Mouse (Mus musculus) B cell, adult 62 days (primary cell): ENCODE results near the gene Scamp3. TPM values are rescaled to one million over a fixed set of nuclear protein-coding genes. Genes with fewer than 3 reads are reported as not detected.

Source experiments
- total RNA-seq: library from RNA; stranded (reverse); gene quantifications from 4 replicates; pipeline ENCODE4 v1.2.4, GENCODE M21; 2023

Gene Scamp3
- 109 to 121 TPM (median 115 TPM) in 4 replicates for total RNA-seq

DNA sequence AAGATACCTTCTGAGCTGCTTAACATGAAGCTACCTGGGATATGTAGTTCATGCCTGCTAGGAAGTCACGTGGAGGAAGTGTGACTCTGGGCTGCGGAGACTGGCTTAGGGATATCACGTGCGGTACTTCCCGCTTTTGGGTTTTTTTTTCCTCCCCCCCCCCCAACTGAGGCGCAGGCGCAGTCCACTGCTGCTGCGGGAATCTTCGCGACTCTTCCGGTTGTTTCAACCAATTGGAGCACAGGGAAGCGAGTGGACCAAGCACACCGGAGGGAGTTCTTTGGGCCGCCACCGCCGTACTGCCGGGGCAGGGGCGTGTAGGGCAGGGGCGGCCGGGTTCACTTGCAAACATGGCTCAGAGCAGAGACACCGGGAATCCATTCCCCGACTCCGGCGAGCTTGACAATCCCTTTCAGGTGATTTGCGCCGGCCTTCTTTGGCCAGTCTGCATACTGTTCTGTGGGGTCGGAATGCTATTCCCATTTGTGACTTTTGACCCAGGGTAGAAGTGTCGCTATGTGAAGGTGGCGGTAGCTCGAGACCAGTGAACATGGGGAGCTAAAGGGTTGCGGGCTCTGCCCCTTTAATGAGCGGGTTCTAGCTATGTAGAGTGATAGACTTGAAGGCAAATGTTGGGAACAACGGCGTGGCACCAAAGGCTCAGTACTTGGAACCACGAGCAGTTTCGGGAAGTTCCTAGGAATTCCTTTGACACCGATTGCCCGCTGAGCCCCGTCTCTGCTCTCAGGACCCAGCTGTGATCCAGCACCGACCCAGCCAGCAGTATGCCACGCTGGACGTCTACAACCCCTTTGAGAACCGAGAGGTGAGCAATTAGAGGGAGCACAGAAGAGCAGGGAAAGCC lies at the start of gene Scamp3:
Gene Scamp3 (plus strand): TSS at position 232 of the 865 bp plus-strand sequence.

DNA sequence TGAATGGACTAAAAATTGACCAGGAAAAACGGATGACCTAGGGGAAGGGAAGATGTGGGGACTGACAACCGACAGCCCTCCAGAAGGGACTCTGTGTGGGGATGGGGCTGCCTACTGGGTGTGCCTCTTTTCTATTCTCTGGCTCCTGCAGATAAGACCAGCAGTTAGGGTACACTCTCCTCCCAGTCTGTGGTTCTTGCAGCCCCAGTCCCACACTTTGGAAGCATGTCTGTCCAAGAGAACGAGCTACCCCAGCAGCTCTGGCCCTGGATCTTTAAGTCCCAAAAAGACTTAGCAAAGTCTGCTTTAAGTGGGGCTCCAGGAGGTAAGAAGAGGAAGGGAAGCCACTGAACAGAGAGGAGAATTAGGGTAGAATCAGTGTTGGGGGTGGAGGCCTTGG lies 41.3 kb upstream of the Scamp3 start, which contains the start of gene Pklr:
Gene Pklr (plus strand): TSS at position 185 of the 400 bp plus-strand sequence.

DNA sequence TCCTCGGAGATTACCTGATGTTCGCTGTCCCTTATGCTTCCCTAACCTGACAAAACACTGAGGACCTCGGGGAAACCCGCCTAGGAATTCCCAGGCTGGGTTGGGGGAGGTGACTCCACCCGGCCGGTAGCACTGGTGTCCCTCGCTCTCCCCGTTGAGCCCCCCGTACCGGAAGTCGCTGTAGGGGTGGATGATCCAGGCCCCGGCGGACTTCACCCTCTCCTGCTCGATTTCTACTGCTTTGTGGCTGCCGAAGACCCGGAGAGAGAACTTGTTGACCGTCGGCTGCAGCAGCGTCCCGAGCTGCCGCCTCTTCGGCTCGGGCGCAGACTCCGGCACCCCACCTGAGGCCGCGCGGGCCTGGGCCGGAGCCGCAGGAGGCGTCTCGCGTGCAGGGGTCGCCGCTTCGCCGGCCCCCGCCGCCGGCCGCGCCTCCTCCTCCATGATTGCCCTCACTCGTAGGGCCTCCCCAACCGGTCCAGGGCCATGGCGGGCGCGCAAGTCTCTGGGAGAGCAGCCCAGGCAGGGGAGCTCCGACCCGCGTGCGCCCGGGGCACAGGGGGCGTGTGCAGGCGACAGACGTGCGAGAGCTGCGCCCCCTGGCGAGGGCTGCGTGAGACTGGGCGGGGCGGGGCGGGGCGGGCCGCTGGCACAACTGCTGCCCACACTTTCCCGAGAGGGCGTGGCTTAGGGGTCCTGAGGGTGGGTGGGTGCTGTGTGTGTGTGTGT lies 17.5 kb upstream of the Scamp3 start, which contains the start of gene Hcn3:
Gene Hcn3 (minus strand): TSS at position 581 of the 729 bp plus-strand sequence.

DNA sequence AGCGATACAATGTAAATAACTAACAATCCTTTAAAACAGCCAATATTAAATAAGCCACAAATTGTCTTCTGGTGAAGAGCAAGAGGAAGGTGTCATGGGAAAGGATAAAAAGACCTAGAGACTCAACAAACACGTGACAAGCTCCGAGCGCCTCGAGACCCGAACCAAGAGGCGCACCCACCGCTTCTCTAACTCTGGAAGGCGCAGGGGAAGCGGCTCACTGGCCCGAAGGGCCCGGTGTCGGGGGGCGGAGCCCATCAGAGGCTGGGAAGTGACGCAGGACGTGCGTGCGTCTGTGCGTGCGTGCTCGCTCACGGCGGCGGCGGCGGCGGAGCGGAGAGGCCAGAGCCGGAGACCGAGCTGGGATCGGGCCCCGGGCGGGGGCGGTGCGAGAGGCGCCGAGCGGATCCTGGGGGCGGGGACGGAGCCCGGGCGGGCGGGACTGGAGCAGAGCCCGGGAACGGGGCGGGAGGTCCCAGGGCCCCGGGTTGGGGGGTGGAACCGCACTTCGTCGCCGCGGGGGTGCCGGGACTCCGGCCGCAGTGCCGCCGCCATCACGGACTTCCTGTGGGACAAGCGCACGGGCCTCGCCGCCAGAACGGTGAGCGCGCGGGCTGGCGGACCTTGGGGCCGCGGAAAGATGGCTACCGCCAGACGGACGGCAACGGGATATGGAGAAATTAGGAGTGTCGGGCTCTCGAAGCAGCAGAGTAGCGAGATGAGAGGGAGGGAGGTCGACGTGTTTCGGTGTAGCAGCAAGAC lies 12.6 kb upstream of the Scamp3 start, which contains the start of gene Clk2:
Gene Clk2 (plus strand): TSS at position 290 of the 762 bp plus-strand sequence.

DNA sequence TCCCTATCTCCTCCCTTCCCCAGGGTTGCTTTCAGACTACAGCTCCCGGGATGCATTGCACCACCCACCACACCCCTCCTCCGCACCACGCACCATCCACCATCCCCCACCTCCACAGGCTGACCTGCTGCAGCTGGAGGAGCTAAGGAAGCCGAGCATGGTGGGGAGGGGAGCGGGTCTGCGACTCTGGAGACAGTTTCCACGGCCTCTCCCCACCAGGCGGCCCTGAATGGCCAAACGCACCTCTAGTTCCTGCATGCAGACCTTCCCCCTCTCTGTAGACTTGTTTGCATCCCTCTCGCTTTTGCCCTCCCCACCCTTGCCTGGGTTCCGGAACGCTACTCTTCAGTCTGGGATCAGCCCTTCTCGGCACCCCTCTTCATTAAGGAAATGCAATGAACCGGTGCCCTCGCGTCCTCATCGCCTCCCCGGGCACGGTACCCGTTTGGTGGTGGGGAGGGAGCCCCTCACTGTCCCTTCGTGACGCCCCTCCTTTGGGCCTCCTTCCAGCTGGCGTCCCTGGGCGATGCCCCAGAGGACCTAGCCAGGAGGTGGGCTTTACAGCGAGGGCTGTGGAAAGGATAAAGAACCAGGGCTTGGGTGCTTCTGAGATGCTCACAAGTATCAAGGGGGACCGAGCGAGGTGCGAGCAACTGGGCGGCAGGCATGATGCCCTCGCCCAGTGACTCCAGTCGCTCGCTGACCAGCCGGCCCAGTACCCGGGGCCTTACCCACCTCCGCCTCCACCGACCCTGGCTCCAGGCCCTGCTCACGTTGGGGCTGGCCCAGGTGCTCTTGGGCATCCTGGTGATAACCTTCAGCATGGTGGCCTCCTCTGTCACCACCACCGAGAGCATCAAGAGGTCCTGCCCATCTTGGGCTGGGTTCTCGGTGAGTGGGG lies 6.0 kb downstream of the Scamp3 start, which contains the start of gene Fam189b:
Gene Fam189b (plus strand): TSS at position 86 of the 901 bp plus-strand sequence.

DNA sequence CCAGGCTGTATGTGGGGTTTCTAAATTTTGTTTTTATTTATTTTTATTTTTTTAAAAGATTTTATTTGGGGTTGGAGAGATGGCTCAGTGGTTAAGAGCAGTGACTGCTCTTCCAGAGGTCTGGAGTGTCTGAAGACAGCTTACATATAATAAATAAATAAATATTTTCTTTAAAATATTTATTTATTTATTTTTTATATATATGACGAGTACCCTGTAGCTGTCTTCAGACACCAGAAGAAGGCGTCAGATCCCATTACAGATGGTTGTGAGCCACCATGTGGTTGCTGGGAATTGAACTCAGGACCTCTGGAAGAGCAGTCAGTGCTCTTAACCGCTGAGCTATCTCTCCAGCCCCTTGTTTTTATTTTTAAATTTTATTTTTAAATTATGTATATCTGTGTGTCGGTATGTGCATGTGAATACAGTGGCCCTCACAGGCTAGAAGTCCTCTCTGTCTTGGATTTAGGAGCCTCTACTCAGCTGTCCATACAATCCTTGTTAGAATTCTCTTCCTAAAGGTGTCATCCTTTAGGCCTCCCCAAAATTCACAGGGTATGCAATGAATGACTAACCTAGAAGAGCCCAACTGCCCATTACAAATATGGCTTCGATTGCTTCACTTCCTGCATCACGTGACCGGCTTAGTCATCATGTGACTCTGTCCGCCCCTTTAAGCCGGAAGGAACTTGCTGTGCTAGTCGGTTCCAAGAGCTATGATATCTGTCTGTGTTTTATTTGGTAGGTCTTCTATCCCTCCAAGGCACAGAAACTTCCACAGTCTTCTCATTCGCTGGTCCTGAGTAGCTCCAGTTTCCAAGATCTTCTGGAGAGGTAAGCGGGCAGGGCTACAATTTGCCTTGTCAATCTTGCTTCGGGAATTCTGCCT lies 25.2 kb downstream of the Scamp3 start, which contains the start of gene Gba:
Gene Gba (plus strand): TSS at position 676 of the 889 bp plus-strand sequence.

DNA sequence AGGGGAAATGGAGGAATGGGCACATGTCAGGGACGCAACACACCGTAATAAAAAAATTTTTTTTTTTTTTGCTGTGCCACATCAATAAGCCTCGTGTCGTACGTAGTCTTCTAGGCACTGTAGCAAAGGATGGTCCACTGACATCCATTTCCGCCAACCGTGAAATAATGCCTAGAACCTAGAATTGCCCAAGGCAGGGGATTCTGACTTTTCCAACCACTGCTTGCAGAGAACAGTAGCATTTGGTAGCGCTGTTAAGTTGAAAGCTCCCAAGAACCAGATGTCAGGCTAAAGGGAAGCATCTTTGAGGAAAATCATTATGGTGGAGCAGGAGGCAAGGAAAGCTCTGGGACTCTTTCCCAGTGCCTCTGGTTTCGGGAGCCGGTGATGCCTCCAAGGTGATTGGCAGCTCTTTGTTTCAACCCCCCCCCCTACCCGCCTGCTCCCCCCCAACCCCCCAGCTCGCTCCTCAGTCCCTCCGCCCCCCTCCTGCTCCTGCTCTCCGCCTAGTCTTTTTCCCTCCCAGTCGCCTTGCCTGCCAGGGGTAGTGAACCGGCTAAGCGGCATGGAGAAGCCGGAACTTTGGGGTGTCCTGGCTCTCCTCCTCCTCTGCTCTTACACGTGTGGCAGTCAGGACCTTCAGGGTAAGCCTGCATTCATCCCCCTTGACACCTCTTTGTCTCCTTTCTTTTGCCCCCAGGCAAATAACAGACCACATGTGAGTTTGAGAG lies 37.6 kb downstream of the Scamp3 start, which contains the start of gene Thbs3:
Gene Thbs3 (plus strand): TSS at position 500 of the 731 bp plus-strand sequence.

DNA sequence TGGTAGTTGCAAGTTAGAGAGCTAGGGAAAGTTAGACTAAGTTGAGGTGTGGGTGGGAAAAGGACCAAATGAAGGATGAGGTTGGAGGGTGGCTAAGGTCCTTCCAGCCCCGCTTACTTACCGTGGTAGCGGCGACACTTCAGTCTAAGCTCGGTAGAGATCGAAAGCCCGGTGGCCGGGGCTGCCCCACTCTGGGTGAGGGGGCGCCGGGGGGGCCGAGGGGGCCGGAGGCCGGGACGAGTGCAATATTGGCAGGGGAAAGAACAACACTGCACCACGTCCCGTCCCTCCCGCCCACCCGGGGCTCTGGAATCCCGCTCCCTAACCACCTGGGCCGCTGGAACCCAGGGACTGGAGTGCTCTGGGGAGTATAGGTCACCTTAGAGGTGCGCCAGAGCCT lies 49.6 kb downstream of the Scamp3 start, which contains the start of gene Mtx1:
Gene Mtx1 (minus strand): TSS at position 189 of the 400 bp plus-strand sequence.

DNA sequence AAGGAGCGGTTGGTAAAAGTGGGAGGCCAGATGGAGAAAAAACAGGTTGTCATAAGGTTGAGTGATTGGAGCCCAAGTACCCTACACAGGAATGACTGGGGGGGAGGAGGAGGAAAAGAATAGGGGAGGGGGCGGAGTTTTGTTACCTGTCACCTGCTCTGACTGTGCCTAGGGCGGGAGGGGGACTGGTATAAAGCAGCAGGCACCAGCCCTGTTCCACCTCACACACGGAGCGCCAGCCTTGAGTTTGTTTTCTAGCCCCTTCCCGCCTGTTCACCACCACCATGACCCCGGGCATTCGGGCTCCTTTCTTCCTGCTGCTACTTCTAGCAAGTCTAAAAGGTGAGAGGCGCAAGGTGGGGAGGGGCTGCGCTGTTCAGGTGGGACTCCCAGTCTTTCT lies 51.6 kb downstream of the Scamp3 start, which contains the start of gene Muc1:
Gene Muc1 (plus strand): TSS at position 222 of the 400 bp plus-strand sequence.

Other genes with a start within 250 kb of the Scamp3 start
- 93.7 to 103 TPM (median 97.8 TPM) in 4 replicates for gene Ash1l, start 226.9 kb upstream of the Scamp3 start, total RNA-seq
- 78.6 to 91.7 TPM (median 88.6 TPM) in 4 replicates for gene Dap3, start 226.3 kb upstream of the Scamp3 start, total RNA-seq
- gene Rusc1, start 84.2 kb upstream of the Scamp3 start, total RNA-seq = 53.5 to 67.5 TPM (median 58.6 TPM) in 4 replicates
- not detected in 4 replicates for gene Gm43738, start 76.4 kb upstream of the Scamp3 start, total RNA-seq
- gene Fdps, start 75.5 kb upstream of the Scamp3 start, total RNA-seq = 17.6 to 21.4 TPM (median 20.3 TPM) in 4 replicates
- gene Pklr, start 41.3 kb upstream of the Scamp3 start, total RNA-seq = not detected in 4 replicates
- gene Hcn3, start 17.3 kb upstream of the Scamp3 start, total RNA-seq = 2.2 to 5.3 TPM (median 5.1 TPM) in 4 replicates
- gene Clk2, start 12.7 kb upstream of the Scamp3 start, total RNA-seq = 144 to 159 TPM (median 155 TPM) in 4 replicates
- 12.9 to 24.4 TPM (median 20.3 TPM) in 4 replicates for gene Fam189b, start 5.7 kb downstream of the Scamp3 start, total RNA-seq
- gene Gba, start 25.5 kb downstream of the Scamp3 start, total RNA-seq = 79.6 to 102 TPM (median 97.6 TPM) in 4 replicates
- 8.6 to 13.2 TPM (median 9.9 TPM) in 4 replicates for gene Thbs3, start 37.7 kb downstream of the Scamp3 start, total RNA-seq
- 227 to 250 TPM (median 239 TPM) in 4 replicates for gene Mtx1, start 49.6 kb downstream of the Scamp3 start, total RNA-seq
- gene Muc1, start 51.6 kb downstream of the Scamp3 start, total RNA-seq = 1.4 to 3.6 TPM (median 1.6 TPM) in 4 replicates
- 88.4 to 116 TPM (median 101 TPM) in 4 replicates for gene Krtcap2, start 68.5 kb downstream of the Scamp3 start, total RNA-seq
- gene Trim46, start 68.8 kb downstream of the Scamp3 start, total RNA-seq = 2.1 to 5.6 TPM (median 3.3 TPM) in 4 replicates
- 64.0 to 79.9 TPM (median 68.1 TPM) in 4 replicates for gene Dpm3, start 81.9 kb downstream of the Scamp3 start, total RNA-seq
- gene Slc50a1, start 93.1 kb downstream of the Scamp3 start, total RNA-seq = 140 to 170 TPM (median 145 TPM) in 4 replicates
- gene Efna1, start 103.7 kb downstream of the Scamp3 start, total RNA-seq = 1.0 to 1.8 TPM (median 1.1 TPM) in 4 replicates
- gene Efna3, start 145.5 kb downstream of the Scamp3 start, total RNA-seq = not detected in 4 replicates
- gene Efna4, start 160.6 kb downstream of the Scamp3 start, total RNA-seq = 0.36 TPM in 1 of 4 replicates, not detected in the others
- gene Adam15, start 172.5 kb downstream of the Scamp3 start, total RNA-seq = 6.8 to 7.4 TPM (median 7.1 TPM) in 4 replicates
- gene Dcst2, start 184.5 kb downstream of the Scamp3 start, total RNA-seq = 0.25 TPM in 1 of 4 replicates, not detected in the others
- gene Dcst1, start 187.8 kb downstream of the Scamp3 start, total RNA-seq = 0.31 to 0.33 TPM in 2 of 4 replicates, not detected in the others
- gene Zbtb7b, start 217.3 kb downstream of the Scamp3 start, total RNA-seq = 60.4 to 64.8 TPM (median 62.5 TPM) in 4 replicates
- gene Lenep, start 225.3 kb downstream of the Scamp3 start, total RNA-seq = 0.52 TPM in 1 of 4 replicates, not detected in the others
- 31.6 to 44.7 TPM (median 35.1 TPM) in 4 replicates for gene Flad1, start 234.4 kb downstream of the Scamp3 start, total RNA-seq
- gene Cks1b, start 240.9 kb downstream of the Scamp3 start, total RNA-seq = 3.8 to 6.6 TPM (median 4.5 TPM) in 4 replicates
- 88.4 to 93.9 TPM (median 92.1 TPM) in 4 replicates for gene Shc1, start 241.0 kb downstream of the Scamp3 start, total RNA-seq